Mouse (Mus musculus) stomach, embryonic 16.5 days (tissue): Measurements from ENCODE around the gene Rp2. TPM values are rescaled to one million over a fixed set of nuclear protein-coding genes. Genes with fewer than 3 reads are reported as not detected.
"Not testable (repeated sequence)": the region's sequence is repeated elsewhere in the genome, so short reads cannot be mapped to it uniquely, and the experiment has no call there.

Experiments
- ATAC-seq: fragments of 200-750 bp; cut with Nextera tagmentation; 2 replicates; pipeline ENCODE4 v1.8.0; 2017; ENCODE audit warnings: moderate number of reproducible peaks, moderate TSS enrichment; ENCODE audit not compliant: insufficient read depth, low FRiP score
- H3K27ac ChIP-seq: fragments of 300-500 bp; sonication (generic); 2 replicates; pipeline ENCODE4 v1.5.1; 2014; ENCODE audit warnings: low read length
- H3K27me3 ChIP-seq: fragments of 300-500 bp; sonication (generic); 2 replicates; pipeline ENCODE4 v1.6.1; 2014; ENCODE audit warnings: low read length, control low read depth, mixed read lengths; ENCODE audit not compliant: control insufficient read depth, insufficient read depth
- H3K36me3 ChIP-seq: fragments of 300-500 bp; sonication (generic); 2 replicates; pipeline ENCODE4 v1.6.1; 2014; ENCODE audit warnings: low read length; ENCODE audit not compliant: control insufficient read depth, insufficient read depth
- H3K4me1 ChIP-seq: fragments of 300-500 bp; sonication (generic); 2 replicates; pipeline ENCODE4 v1.6.1; 2014; ENCODE audit warnings: low read length, control low read depth, mixed read lengths; ENCODE audit not compliant: control insufficient read depth, insufficient read depth
- H3K4me2 ChIP-seq: fragments of 300-500 bp; sonication (generic); 2 replicates; pipeline ENCODE4 v1.6.1; 2014; ENCODE audit warnings: low read depth, low read length, mixed read lengths
- H3K4me3 ChIP-seq: fragments of 300-500 bp; sonication (generic); replicated peaks from 2 replicates; pipeline ENCODE4 v1.5.1; 2014; ENCODE audit warnings: mild to moderate bottlenecking, low read length
- H3K9ac ChIP-seq: fragments of 300-500 bp; sonication (generic); 2 replicates; pipeline ENCODE4 v1.6.1; 2014; ENCODE audit warnings: low read length
- H3K9me3 ChIP-seq: fragments of 300-500 bp; sonication (generic); replicated peaks from 2 replicates; pipeline ENCODE4 v1.6.1; 2016; ENCODE audit warnings: low read length, control low read depth; ENCODE audit not compliant: control insufficient read depth
- WGBS: fragments of 180-500 bp; shearing (Covaris S2); extraction: QIAGEN DNeasy Blood & Tissue Kit; methylation state at CpG from one replicate; pipeline ENCODE4 v1.1.7; 2014; 5-methylcytosine and 5-hydroxymethylcytosine counted together
- polyA plus RNA-seq: library from polyadenylated mRNA; unstranded; fragments of >200 nt; fragmentation: Nextera tagmentation; extraction: Ambion mirVana; gene quantifications from 2 replicates; pipeline ENCODE4 v1.2.1, GENCODE M21; 2015

Gene Rp2
- polyA plus RNA-seq, 1 experiment from 2014 or later, result 22.4 TPM

GRCm38 (mm10) chrX:20379347-20380014 is 15.2 kb downstream of the Rp2 start:
- no peak overlapping the region for H3K9ac ChIP-seq
- no peaks in the 10 kb centered on the region for H3K9me3 ChIP-seq
- 72% methylated on average over 7 of the region's 7 CpGs for whole genome bisulfite sequencing
- ATAC-seq, result no peak
- no peak overlapping the region for H3K4me2 ChIP-seq
- 0 out of 2 replicates have a peak, but pooled peaks cover 2% of the 10 kb centered on the region for H3K36me3 ChIP-seq
- no peaks in the 10 kb centered on the region for H3K4me1 ChIP-seq
- H3K27me3 ChIP-seq, result no peaks in the 10 kb centered on the region
- H3K27ac ChIP-seq, result no peak overlapping the region
- no peak overlapping the region for H3K4me3 ChIP-seq

GRCm38 (mm10) chrX:20382260-20382659 is 18.0 kb downstream of the Rp2 start:
- H3K9ac ChIP-seq, result no peak overlapping the region
- ATAC-seq, result no peak
- no peaks in the 10 kb centered on the region for H3K9me3 ChIP-seq
- H3K27me3 ChIP-seq, result no peaks in the 10 kb centered on the region
- H3K36me3 ChIP-seq, result 0 out of 2 replicates have a peak, but pooled peaks cover 2% of the 10 kb centered on the region
- H3K4me3 ChIP-seq, result no peak overlapping the region
- WGBS, result 80% methylated on average over 6 of the region's 6 CpGs
- H3K4me1 ChIP-seq, result no peaks in the 10 kb centered on the region
- no peak overlapping the region for H3K27ac ChIP-seq
- no peak overlapping the region for H3K4me2 ChIP-seq

GRCm38 (mm10) chrX:20387006-20387405 is 22.7 kb downstream of the Rp2 start:
- WGBS, result 67% methylated on average over 3 of the region's 3 CpGs
- Histone ChIP-seq H3K27ac (no peak overlapping the region), H3K36me3 (0 out of 2 replicates have a peak, but pooled peaks cover 2% of the 10 kb centered on the region), H3K9me3 (no peaks in the 10 kb centered on the region), H3K4me2 (no peak overlapping the region), H3K9ac (no peak overlapping the region), H3K27me3 (no peaks in the 10 kb centered on the region), H3K4me3 (no peak overlapping the region), H3K4me1 (no peaks in the 10 kb centered on the region)
- ATAC-seq, result no peak

GRCm38 (mm10) chrX:20391964-20392363 is 27.7 kb downstream of the Rp2 start:
- H3K9me3 ChIP-seq, H3K9ac ChIP-seq, H3K27me3 ChIP-seq, ATAC-seq, H3K27ac ChIP-seq, H3K4me3 ChIP-seq, H3K4me1 ChIP-seq, H3K36me3 ChIP-seq, H3K4me2 ChIP-seq: not testable (repeated sequence)
- 87% methylated on average over 9 of the region's 9 CpGs for WGBS

- Histone ChIP-seq H3K4me2 (no peak overlapping the region), H3K27ac (no peak overlapping the region), H3K36me3 (no peaks in the 10 kb centered on the region), H3K4me1 (no peaks in the 10 kb centered on the region), H3K27me3 (no peaks in the 10 kb centered on the region), H3K9ac (no peak overlapping the region), H3K4me3 (no peak overlapping the region), H3K9me3 (no peaks in the 10 kb centered on the region)
- no peak for ATAC-seq
- WGBS, result 50% methylated on average over 3 of the region's 3 CpGs
These were observed 28.7 kb downstream of the Rp2 start for GRCm38 (mm10) chrX:20392942-20393341.

- ATAC-seq, result no peak
- no peaks in the 10 kb centered on the region for H3K27me3 ChIP-seq
- H3K4me1 ChIP-seq, result no peaks in the 10 kb centered on the region
- no peaks in the 10 kb centered on the region for H3K9me3 ChIP-seq
- H3K36me3 ChIP-seq, result no peaks in the 10 kb centered on the region
- H3K9ac ChIP-seq, result no peak overlapping the region
- H3K4me3 ChIP-seq, result no peak overlapping the region
- H3K27ac ChIP-seq, result no peak overlapping the region
- H3K4me2 ChIP-seq, result no peak overlapping the region
- 83% methylated on average over 4 of the region's 4 CpGs for WGBS
These were observed 39.8 kb downstream of the Rp2 start for GRCm38 (mm10) chrX:20404068-20404467.

GRCm38 (mm10) chrX:20406909-20407308 is 42.6 kb downstream of the Rp2 start:
- WGBS, result 80% methylated on average over 2 of the region's 2 CpGs
- no peaks in the 10 kb centered on the region for H3K36me3 ChIP-seq
- no peak for ATAC-seq
- H3K4me2 ChIP-seq, result no peak overlapping the region
- no peak overlapping the region for H3K27ac ChIP-seq
- H3K4me3 ChIP-seq, result no peak overlapping the region
- H3K27me3 ChIP-seq, result no peaks in the 10 kb centered on the region
- no peak overlapping the region for H3K9ac ChIP-seq
- H3K4me1 ChIP-seq, result no peaks in the 10 kb centered on the region
- H3K9me3 ChIP-seq, result no peaks in the 10 kb centered on the region

- H3K9ac ChIP-seq, result no peak overlapping the region
- no peaks in the 10 kb centered on the region for H3K27me3 ChIP-seq
- H3K4me1 ChIP-seq, result no peaks in the 10 kb centered on the region
- ATAC-seq, result no peak
- no peak overlapping the region; the same call in 1 of the 2 replicates for H3K27ac ChIP-seq
- H3K4me3 ChIP-seq, result no peak overlapping the region
- no peak overlapping the region for H3K4me2 ChIP-seq
- 56% methylated on average over 2 of the region's 2 CpGs for WGBS
- H3K9me3 ChIP-seq, result no peaks in the 10 kb centered on the region
- no peaks in the 10 kb centered on the region for H3K36me3 ChIP-seq
These were observed 43.4 kb downstream of the Rp2 start for GRCm38 (mm10) chrX:20407676-20408075.

- WGBS, result 79% methylated on average over 4 of the region's 4 CpGs
These were observed 47.1 kb downstream of the Rp2 start for GRCm38 (mm10) chrX:20411382-20411781.

More at GRCm38 (mm10) chrX:20411382-20411781, 47.1 kb downstream of the Rp2 start:
- Histone ChIP-seq H3K4me1 (no peaks in the 10 kb centered on the region), H3K27ac (no peak overlapping the region), H3K36me3 (no peaks in the 10 kb centered on the region), H3K27me3 (no peaks in the 10 kb centered on the region), H3K4me2 (no peak overlapping the region), H3K4me3 (no peak overlapping the region), H3K9ac (no peak overlapping the region), H3K9me3 (no peaks in the 10 kb centered on the region)
- no peak for ATAC-seq
